Mouse (Mus musculus) spleen, adult 2 months (tissue): ENCODE data around the gene Tcf3.

ENCODE experiments used
- CTCF ChIP-seq: fragments of 200-500 bp; IDR thresholded peaks from 2 replicates; pipeline ENCODE4 v1.5.1; 2011; ENCODE audit warnings: mild to moderate bottlenecking, inconsistent platforms; ENCODE audit not compliant: insufficient read depth, insufficient read length, insufficient replicate concordance; ENCODE audit errors: extremely low read depth
- POLR2A ChIP-seq: fragments of 200-500 bp; IDR thresholded peaks from 2 replicates; pipeline ENCODE4 v1.6.1; 2011; ENCODE audit warnings: low read depth, low read length, inconsistent platforms

GRCm38 (mm10) chr10:80437973-80438372 lies 4.5 kb upstream of the Tcf3 start:
- TF ChIP-seq CTCF, result no peak
- TF ChIP-seq POLR2A, result no peak
